Mouse (Mus musculus): ENCODE results near the gene Olfr811. TPM values are rescaled to one million over a fixed set of nuclear protein-coding genes. Genes with fewer than 3 reads are reported as not detected.

Olfr811 gene
- polyA plus RNA-seq (2016; fragmentation: Nextera tagmentation; extraction: Ambion mirVana), result not detected in 2 replicates

DNA sequence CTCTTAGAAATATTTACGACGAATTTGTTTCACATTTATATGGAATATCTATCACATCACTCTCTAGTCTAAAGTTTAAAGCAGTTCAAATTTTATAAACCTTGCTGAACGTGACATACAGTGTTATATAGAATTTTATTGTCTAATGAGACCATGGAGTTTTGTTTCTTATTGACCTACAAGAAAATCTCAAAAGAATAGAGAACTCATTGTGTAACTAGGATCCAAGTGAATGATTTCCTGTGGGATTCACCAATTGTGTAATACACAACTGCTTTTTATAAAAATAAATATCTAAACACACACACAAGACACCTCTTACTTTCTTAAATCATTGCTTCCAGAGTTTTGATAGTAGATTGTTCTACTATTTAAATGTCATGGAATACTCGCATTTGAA is at the start of gene Olfr811:
TSS of gene Olfr811 (minus strand) at position 101 of the 400 bp plus-strand sequence.
- H3K27ac ChIP-seq, result no peak within 1 kb of the TSS
- H3K9me3 ChIP-seq, result no peaks in the 10 kb centered on the region
- H3K4me2 ChIP-seq (replicated peaks), result no peak within 1 kb of the TSS
- H3K4me1 ChIP-seq, result no peaks in the 10 kb centered on the region
- 82% methylated on average over 4 of the region's 4 CpGs for WGBS
- no peak within 1 kb of the TSS for H3K9ac ChIP-seq
- H3K27me3 ChIP-seq, result no peaks in the 10 kb centered on the region
- no peak for ATAC-seq (ENCODE audit: insufficient number of reproducible peaks, insufficient read depth, low FRiP score, low TSS enrichment)
- no peaks in the 10 kb centered on the region for H3K36me3 ChIP-seq
- H3K4me3 ChIP-seq, result no peak within 1 kb of the TSS

DNA sequence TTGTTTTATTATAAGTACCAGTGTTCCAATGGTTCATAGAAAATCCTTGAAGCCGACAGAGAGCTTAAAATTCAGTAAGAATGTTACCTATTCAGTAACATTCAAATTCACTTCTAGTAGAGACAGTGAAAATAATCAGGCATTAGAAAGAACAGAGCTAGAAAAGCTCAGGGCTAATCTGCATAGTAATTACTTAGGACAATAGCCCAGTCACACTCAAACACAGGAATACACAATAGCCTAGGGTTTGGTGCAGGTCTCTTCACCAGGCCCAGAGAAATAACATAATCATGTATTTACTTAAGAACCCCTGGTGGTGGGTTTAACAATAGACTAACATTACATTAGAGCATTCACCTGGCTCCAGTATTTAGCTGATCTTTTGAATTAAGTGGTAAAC is 43.1 kb upstream of the Olfr811 start:
- Histone ChIP-seq H3K27ac (no peak overlapping the region), H3K4me3 (no peak overlapping the region), H3K4me1 (no peaks in the 10 kb centered on the region), H3K9me3 (no peaks in the 10 kb centered on the region), H3K9ac (no peak overlapping the region), H3K27me3 (no peaks in the 10 kb centered on the region), H3K36me3 (no peaks in the 10 kb centered on the region), H3K4me2 (replicated peaks) (no peak overlapping the region)
- no peak for ATAC-seq (ENCODE audit: insufficient number of reproducible peaks, insufficient read depth, low FRiP score, low TSS enrichment)
- 66% methylated on average over 1 of the region's 1 CpGs for WGBS

DNA sequence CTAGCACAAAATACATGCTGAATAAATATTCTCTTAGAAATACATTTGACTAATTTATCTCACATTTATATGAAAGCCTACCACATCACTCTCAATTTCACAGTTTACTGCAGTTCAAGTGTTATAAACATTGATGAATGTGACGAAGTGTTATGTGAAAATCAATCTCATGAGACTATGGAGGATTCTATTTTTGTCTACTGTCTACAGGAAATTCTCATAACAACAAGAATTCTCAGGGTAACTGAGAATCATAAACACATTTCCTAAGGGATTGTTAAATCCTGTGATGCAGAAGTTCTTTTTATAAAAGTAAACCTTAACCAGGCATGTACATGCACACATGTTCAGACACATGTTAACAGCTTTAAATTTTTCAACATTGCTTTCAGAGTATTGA is 41.8 kb upstream of the Olfr811 start, which contains the start of gene Olfr812:
TSS of gene Olfr812 (minus strand) at position 101 of the 400 bp plus-strand sequence.
- ATAC-seq (ENCODE audit: insufficient number of reproducible peaks, insufficient read depth, low FRiP score, low TSS enrichment), result no peak
- WGBS, result 59% methylated on average over 1 of the region's 1 CpGs
- no peak within 1 kb of the TSS for H3K4me3 ChIP-seq

DNA sequence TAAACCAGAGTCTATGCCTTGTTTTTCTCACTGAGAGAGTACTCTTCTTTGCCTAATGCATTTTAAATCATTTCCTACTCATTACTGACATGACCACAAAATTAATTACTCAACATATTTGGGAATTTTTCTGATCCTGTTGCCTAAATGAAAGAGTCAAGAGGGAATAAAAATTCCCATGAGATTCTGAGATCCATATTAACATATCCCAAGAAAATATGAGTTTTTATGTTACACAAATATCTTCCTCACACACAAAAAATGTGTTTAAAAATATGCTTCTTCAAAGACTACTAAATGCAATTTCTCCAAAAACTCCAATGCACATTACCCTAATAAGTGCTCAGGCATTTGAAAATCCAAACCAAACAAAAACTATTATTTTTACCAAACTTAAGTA is 9.4 kb downstream of the Olfr811 start, which contains the start of gene Olfr810:
TSS of gene Olfr810 (minus strand) at position 101 of the 400 bp plus-strand sequence.
- Histone ChIP-seq H3K36me3 (no peaks in the 10 kb centered on the region), H3K27me3 (no peaks in the 10 kb centered on the region), H3K4me3 (no peak within 1 kb of the TSS), H3K4me1 (no peaks in the 10 kb centered on the region), H3K9ac (no peak within 1 kb of the TSS), H3K9me3 (no peaks in the 10 kb centered on the region), H3K4me2 (replicated peaks) (no peak within 1 kb of the TSS), H3K27ac (no peak within 1 kb of the TSS)
- ATAC-seq (ENCODE audit: insufficient number of reproducible peaks, insufficient read depth, low FRiP score, low TSS enrichment), result no peak

More for the DNA sequence above, 41.8 kb upstream of the Olfr811 start, which contains the start of gene Olfr812:
- H3K9me3 ChIP-seq, result no peaks in the 10 kb centered on the region
- H3K27ac ChIP-seq, result no peak within 1 kb of the TSS
- no peaks in the 10 kb centered on the region for H3K36me3 ChIP-seq
- H3K27me3 ChIP-seq, result no peaks in the 10 kb centered on the region
- H3K4me1 ChIP-seq, result no peaks in the 10 kb centered on the region
- no peak within 1 kb of the TSS for H3K4me2 ChIP-seq (replicated peaks)
- H3K9ac ChIP-seq, result no peak within 1 kb of the TSS

DNA sequence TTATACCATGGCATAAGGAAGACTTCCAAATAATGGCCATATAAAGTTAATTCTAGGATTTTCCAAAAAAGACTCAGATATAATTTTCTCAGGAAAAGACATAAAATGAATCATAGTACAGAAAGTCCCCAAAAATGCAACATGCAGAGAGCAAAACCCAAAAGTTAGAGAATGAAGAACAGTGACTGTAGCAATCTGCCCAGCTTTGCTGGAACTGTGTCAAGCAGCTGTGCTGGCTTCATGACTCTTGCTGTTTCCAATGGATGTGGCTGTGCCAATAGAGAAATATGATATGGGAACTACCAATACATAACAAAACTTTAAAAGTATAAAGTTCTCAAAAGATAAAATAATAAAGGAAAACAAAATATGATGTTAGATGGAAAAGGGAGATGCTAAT is 26.1 kb downstream of the Olfr811 start:
- no peaks in the 10 kb centered on the region for H3K36me3 ChIP-seq
- H3K27me3 ChIP-seq, result no peaks in the 10 kb centered on the region
- H3K4me2 ChIP-seq (replicated peaks), result no peak overlapping the region
- H3K4me1 ChIP-seq, result no peaks in the 10 kb centered on the region
- ATAC-seq (ENCODE audit: insufficient number of reproducible peaks, insufficient read depth, low FRiP score, low TSS enrichment), result no peak
- no peak overlapping the region for H3K9ac ChIP-seq
- no peak overlapping the region for H3K27ac ChIP-seq
- H3K9me3 ChIP-seq, result no peaks in the 10 kb centered on the region
- H3K4me3 ChIP-seq, result no peak overlapping the region

DNA sequence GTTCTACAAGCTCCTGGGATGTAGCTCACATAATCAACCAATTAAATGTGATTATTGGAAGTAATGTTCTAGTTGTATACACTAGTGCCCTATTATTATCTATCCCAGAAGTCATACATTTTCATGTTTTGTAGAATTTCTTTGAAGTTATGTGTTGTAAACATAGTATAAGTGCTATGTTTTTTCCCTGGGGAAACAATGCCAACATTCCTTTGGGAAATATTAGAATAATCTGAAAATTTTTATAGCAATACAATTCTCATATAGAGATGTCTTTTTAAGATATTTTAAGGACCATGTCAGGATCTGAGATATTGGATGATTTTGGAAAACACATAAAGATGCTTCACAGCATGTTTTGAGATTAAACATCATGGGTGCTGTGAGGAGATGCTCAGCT is 29.9 kb downstream of the Olfr811 start, which contains the start of gene Olfr809:
TSS of gene Olfr809 (plus strand) at position 301 of the 400 bp plus-strand sequence.
- ATAC-seq (ENCODE audit: insufficient number of reproducible peaks, insufficient read depth, low FRiP score, low TSS enrichment), result no peak
- Histone ChIP-seq H3K4me2 (replicated peaks) (no peak within 1 kb of the TSS), H3K36me3 (no peaks in the 10 kb centered on the region), H3K9me3 (no peaks in the 10 kb centered on the region), H3K9ac (no peak within 1 kb of the TSS), H3K4me1 (no peaks in the 10 kb centered on the region), H3K27me3 (no peaks in the 10 kb centered on the region), H3K27ac (no peak within 1 kb of the TSS), H3K4me3 (no peak within 1 kb of the TSS)

DNA sequence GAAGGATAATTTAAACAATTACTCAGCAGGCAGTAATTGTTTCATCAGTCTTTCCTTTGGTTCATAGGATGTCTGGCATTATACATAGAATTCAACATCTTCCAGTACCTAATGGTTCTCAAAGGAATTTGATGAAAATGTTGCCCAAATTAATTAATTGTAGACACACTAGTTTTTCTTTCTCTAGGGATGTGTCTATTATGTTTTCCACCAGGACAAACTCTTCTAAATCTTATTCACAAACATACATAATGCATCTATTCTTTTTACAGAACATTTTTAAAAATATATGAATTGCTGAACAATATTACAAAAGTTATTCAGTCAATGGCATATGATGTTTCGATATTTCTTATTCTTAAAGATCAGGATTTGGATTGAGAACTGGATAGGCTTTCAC is 39.0 kb downstream of the Olfr811 start, which contains the start of gene Olfr808:
TSS of gene Olfr808 (plus strand) at position 301 of the 400 bp plus-strand sequence.
- no peak within 1 kb of the TSS for H3K4me2 ChIP-seq (replicated peaks)
- WGBS, result 96% methylated on average over 1 of the region's 1 CpGs

DNA sequence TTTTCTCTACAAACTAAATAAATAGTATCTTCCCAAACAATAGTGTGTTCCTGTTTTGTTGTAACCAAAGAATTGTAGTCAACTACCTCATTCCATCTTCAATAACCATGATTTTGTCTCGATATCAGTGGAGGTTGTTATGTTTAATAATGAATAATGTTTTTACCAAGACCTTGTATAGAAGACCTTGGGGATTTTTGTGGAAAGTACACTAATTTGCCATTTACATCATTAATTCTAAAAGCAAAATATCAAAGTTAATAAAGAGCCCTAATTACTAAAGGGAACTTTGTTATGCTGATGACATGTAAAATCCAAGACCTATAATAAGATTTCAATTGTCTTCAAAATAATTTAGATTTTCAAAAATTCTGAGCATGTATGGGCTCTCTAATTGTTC is 46.5 kb downstream of the Olfr811 start, which contains the start of gene Olfr807:
TSS of gene Olfr807 (minus strand) at position 101 of the 400 bp plus-strand sequence.
- Histone ChIP-seq H3K9me3 (no peaks in the 10 kb centered on the region), H3K36me3 (no peaks in the 10 kb centered on the region), H3K4me3 (no peak within 1 kb of the TSS), H3K9ac (no peak within 1 kb of the TSS), H3K27me3 (no peaks in the 10 kb centered on the region), H3K4me2 (replicated peaks) (no peak within 1 kb of the TSS), H3K4me1 (no peaks in the 10 kb centered on the region), H3K27ac (no peak within 1 kb of the TSS)
- 84% methylated on average over 1 of the region's 1 CpGs for WGBS
- ATAC-seq (ENCODE audit: insufficient number of reproducible peaks, insufficient read depth, low FRiP score, low TSS enrichment), result no peak

More for the DNA sequence above, 39.0 kb downstream of the Olfr811 start, which contains the start of gene Olfr808:
- Histone ChIP-seq H3K27me3 (no peaks in the 10 kb centered on the region), H3K4me3 (no peak within 1 kb of the TSS), H3K4me1 (no peaks in the 10 kb centered on the region), H3K9me3 (no peaks in the 10 kb centered on the region), H3K9ac (no peak within 1 kb of the TSS), H3K36me3 (no peaks in the 10 kb centered on the region), H3K27ac (no peak within 1 kb of the TSS)
- no peak for ATAC-seq (ENCODE audit: insufficient number of reproducible peaks, insufficient read depth, low FRiP score, low TSS enrichment)

Other genes starting within 250 kb of the Olfr811 start
- gene Olfr794, start 236.7 kb downstream of the Olfr811 start, polyA plus RNA-seq (2016; fragmentation: Nextera tagmentation; extraction: Ambion mirVana), result not detected in 2 replicates
- gene Olfr796, start 191.8 kb downstream of the Olfr811 start, polyA plus RNA-seq (2016; fragmentation: Nextera tagmentation; extraction: Ambion mirVana), result not detected in 2 replicates
- gene Olfr798, start 176.5 kb downstream of the Olfr811 start, polyA plus RNA-seq (2016; fragmentation: Nextera tagmentation; extraction: Ambion mirVana), result not detected in 2 replicates
- not detected in 2 replicates for gene Olfr799, start 166.9 kb downstream of the Olfr811 start, polyA plus RNA-seq (2016; fragmentation: Nextera tagmentation; extraction: Ambion mirVana)
- not detected in 2 replicates for gene Olfr800, start 146.7 kb downstream of the Olfr811 start, polyA plus RNA-seq (2016; fragmentation: Nextera tagmentation; extraction: Ambion mirVana)
- gene Olfr801, start 130.5 kb downstream of the Olfr811 start, polyA plus RNA-seq (2016; fragmentation: Nextera tagmentation; extraction: Ambion mirVana), result not detected in 2 replicates
- gene Olfr802, start 116.2 kb downstream of the Olfr811 start, polyA plus RNA-seq (2016; fragmentation: Nextera tagmentation; extraction: Ambion mirVana), result not detected in 2 replicates
- not detected in 2 replicates for gene Olfr803, start 110.1 kb downstream of the Olfr811 start, polyA plus RNA-seq (2016; fragmentation: Nextera tagmentation; extraction: Ambion mirVana)
- not detected in 2 replicates for gene Olfr804, start 101.2 kb downstream of the Olfr811 start, polyA plus RNA-seq (2016; fragmentation: Nextera tagmentation; extraction: Ambion mirVana)
- not detected in 2 replicates for gene Olfr805, start 75.0 kb downstream of the Olfr811 start, polyA plus RNA-seq (2016; fragmentation: Nextera tagmentation; extraction: Ambion mirVana)
- not detected in 2 replicates for gene Olfr806, start 62.5 kb downstream of the Olfr811 start, polyA plus RNA-seq (2016; fragmentation: Nextera tagmentation; extraction: Ambion mirVana)
- not detected in 2 replicates for gene Olfr807, start 46.6 kb downstream of the Olfr811 start, polyA plus RNA-seq (2016; fragmentation: Nextera tagmentation; extraction: Ambion mirVana)
- not detected in 2 replicates for gene Olfr808, start 38.9 kb downstream of the Olfr811 start, polyA plus RNA-seq (2016; fragmentation: Nextera tagmentation; extraction: Ambion mirVana)
- gene Olfr809, start 29.8 kb downstream of the Olfr811 start, polyA plus RNA-seq (2016; fragmentation: Nextera tagmentation; extraction: Ambion mirVana), result not detected in 2 replicates
- gene Olfr810, start 9.5 kb downstream of the Olfr811 start, polyA plus RNA-seq (2016; fragmentation: Nextera tagmentation; extraction: Ambion mirVana), result not detected in 2 replicates
- gene Olfr812, start 41.7 kb upstream of the Olfr811 start, polyA plus RNA-seq (2016; fragmentation: Nextera tagmentation; extraction: Ambion mirVana), result not detected in 2 replicates
- 0.18 TPM in 1 of 2 replicates, not detected in the other for gene Olfr813, start 51.0 kb upstream of the Olfr811 start, polyA plus RNA-seq (2016; fragmentation: Nextera tagmentation; extraction: Ambion mirVana)
- not detected in 2 replicates for gene Olfr814, start 75.5 kb upstream of the Olfr811 start, polyA plus RNA-seq (2016; fragmentation: Nextera tagmentation; extraction: Ambion mirVana)
- not detected in 2 replicates for gene Olfr815, start 101.5 kb upstream of the Olfr811 start, polyA plus RNA-seq (2016; fragmentation: Nextera tagmentation; extraction: Ambion mirVana)
- not detected in 2 replicates for gene Olfr816, start 111.2 kb upstream of the Olfr811 start, polyA plus RNA-seq (2016; fragmentation: Nextera tagmentation; extraction: Ambion mirVana)
- gene Olfr818, start 144.7 kb upstream of the Olfr811 start, polyA plus RNA-seq (2016; fragmentation: Nextera tagmentation; extraction: Ambion mirVana), result not detected in 2 replicates
- not detected in 2 replicates for gene Olfr819, start 162.9 kb upstream of the Olfr811 start, polyA plus RNA-seq (2016; fragmentation: Nextera tagmentation; extraction: Ambion mirVana)
- gene Olfr247, start 171.7 kb upstream of the Olfr811 start, polyA plus RNA-seq (2016; fragmentation: Nextera tagmentation; extraction: Ambion mirVana), result not detected in 2 replicates
- gene Gm10310, start 180.7 kb upstream of the Olfr811 start, polyA plus RNA-seq (2016; fragmentation: Nextera tagmentation; extraction: Ambion mirVana), result not detected in 2 replicates
- gene Olfr820, start 208.2 kb upstream of the Olfr811 start, polyA plus RNA-seq (2016; fragmentation: Nextera tagmentation; extraction: Ambion mirVana), result not detected in 2 replicates
- not detected in 2 replicates for gene Olfr821, start 226.0 kb upstream of the Olfr811 start, polyA plus RNA-seq (2016; fragmentation: Nextera tagmentation; extraction: Ambion mirVana)

Data from embryonic facial prominence, embryonic 12.5 days (tissue).